Mouse (Mus musculus) limb, embryonic 14.5 days (tissue): ENCODE measurements at regions not wholly inside any gene's neighbourhood (a gene's known extent, or its start where the extent isn't known, plus 50 kb on each side); places are given as distances from the start of the nearest gene placed in this dataset.

Experiments used
- ATAC-seq: fragments of 200-750 bp; cut with Nextera tagmentation; 2 replicates; pipeline ENCODE4 v1.8.0; 2017; ENCODE audit warnings: low read depth, moderate number of reproducible peaks, moderate TSS enrichment; ENCODE audit not compliant: low FRiP score
- DNase-seq: peaks from one replicate; pipeline ENCODE4 v3.0.0-alpha.2; 2015; ENCODE audit warnings: low spot score
- H3K27ac ChIP-seq: fragments of 300-500 bp; sonication (generic); replicated peaks from 2 replicates; pipeline ENCODE4 v1.5.1; 2014; ENCODE audit warnings: low read depth, mild to moderate bottlenecking, low read length, moderate library complexity, mixed read lengths
- H3K27me3 ChIP-seq: fragments of 300-500 bp; sonication (generic); 2 replicates; pipeline ENCODE4 v1.6.1; 2014; ENCODE audit warnings: low read length, mixed read lengths; ENCODE audit not compliant: control insufficient read depth, insufficient read depth
- H3K36me3 ChIP-seq: fragments of 300-500 bp; sonication (generic); 2 replicates; pipeline ENCODE4 v1.6.1; 2014; ENCODE audit warnings: mild to moderate bottlenecking, low read length, moderate library complexity, mixed read lengths; ENCODE audit not compliant: control insufficient read depth, insufficient read depth
- H3K4me1 ChIP-seq: fragments of 300-500 bp; sonication (generic); 2 replicates; pipeline ENCODE4 v1.6.1; 2014; ENCODE audit warnings: antibody characterized with exemption, low read length, mixed read lengths; ENCODE audit not compliant: control insufficient read depth, insufficient read depth
- H3K4me2 ChIP-seq: fragments of 300-500 bp; sonication (generic); replicated peaks from 2 replicates; pipeline ENCODE4 v1.6.1; 2014; ENCODE audit warnings: low read depth, mild to moderate bottlenecking, low read length, moderate library complexity; ENCODE audit not compliant: severe bottlenecking
- H3K4me3 ChIP-seq: fragments of 300-500 bp; sonication (generic); replicated peaks from 2 replicates; pipeline ENCODE4 v1.5.1; 2014; ENCODE audit warnings: low read length
- H3K9ac ChIP-seq: fragments of 300-500 bp; sonication (generic); 2 replicates; pipeline ENCODE4 v1.6.1; 2014; ENCODE audit warnings: mild to moderate bottlenecking, low read depth, low read length, moderate library complexity; ENCODE audit not compliant: severe bottlenecking
- H3K9me3 ChIP-seq: fragments of 300-500 bp; sonication (generic); 2 replicates; pipeline ENCODE4 v1.6.1; 2016; ENCODE audit warnings: low read length; ENCODE audit not compliant: control insufficient read depth
- POLR2A ChIP-seq: fragments of 200-500 bp; IDR thresholded peaks from 2 replicates; pipeline ENCODE4 v1.8.0; 2012; ENCODE audit warnings: inconsistent platforms, mild to moderate bottlenecking, moderate library complexity, borderline replicate concordance; ENCODE audit not compliant: insufficient read depth, insufficient read length; ENCODE audit errors: extremely low read depth
- WGBS: fragments of 180-500 bp; shearing (Covaris S2); extraction: QIAGEN DNeasy Blood & Tissue Kit; methylation state at CpG from one replicate; pipeline ENCODE4 v1.1.7; 2014; 5-methylcytosine and 5-hydroxymethylcytosine counted together

- DNase-seq (no peak), ATAC-seq (no peak)
- WGBS, result 58% methylated on average over 4 of the region's 4 CpGs
- H3K36me3 ChIP-seq, result no peaks in the 10 kb centered on the region
- H3K9me3 ChIP-seq, result no peaks in the 10 kb centered on the region
- no peak overlapping the region for H3K9ac ChIP-seq
- H3K27ac ChIP-seq, result no peak overlapping the region
- no peak overlapping the region for H3K4me3 ChIP-seq
- no peaks in the 10 kb centered on the region for H3K4me1 ChIP-seq
- no peak overlapping the region for H3K4me2 ChIP-seq
- TF ChIP-seq POLR2A, result no peak
- no peaks in the 10 kb centered on the region for H3K27me3 ChIP-seq
These were observed 50.6 kb upstream of the Prr23a1 start for GRCm38 (mm10) chr9:98791709-98792108.

GRCm38 (mm10) chr9:98773651-98774185 lies 68.6 kb upstream of the Prr23a1 start:
- no peaks in the 10 kb centered on the region for H3K9me3 ChIP-seq
- 56% methylated on average over 5 of the region's 5 CpGs for WGBS
- H3K27me3 ChIP-seq, result no peaks in the 10 kb centered on the region
- H3K4me3 ChIP-seq, result no peak overlapping the region
- no peak for TF ChIP-seq POLR2A
- H3K9ac ChIP-seq, result no peak overlapping the region
- no peak overlapping the region for H3K27ac ChIP-seq
- H3K4me1 ChIP-seq, result no peaks in the 10 kb centered on the region
- no peaks in the 10 kb centered on the region for H3K36me3 ChIP-seq
- no peak for DNase-seq
- H3K4me2 ChIP-seq, result no peak overlapping the region
- ATAC-seq, result no peak

GRCm38 (mm10) chr9:98773212-98773611 lies 69.1 kb upstream of the Prr23a1 start:
- no peak overlapping the region for H3K27ac ChIP-seq
- H3K4me2 ChIP-seq, result no peak overlapping the region
- no peaks in the 10 kb centered on the region for H3K9me3 ChIP-seq
- DNase-seq, result no peak
- no peak for TF ChIP-seq POLR2A
- no peak overlapping the region for H3K4me3 ChIP-seq
- no peaks in the 10 kb centered on the region for H3K27me3 ChIP-seq
- ATAC-seq, result no peak
- WGBS, result 78% methylated on average over 11 of the region's 11 CpGs
- no peaks in the 10 kb centered on the region for H3K4me1 ChIP-seq
- no peak overlapping the region for H3K9ac ChIP-seq
- H3K36me3 ChIP-seq, result no peaks in the 10 kb centered on the region

GRCm38 (mm10) chr9:98754764-98755163 lies 87.5 kb upstream of the Prr23a1 start:
- WGBS, result 87% methylated on average over 4 of the region's 4 CpGs

GRCm38 (mm10) chr9:98753356-98753953 lies 88.8 kb upstream of the Prr23a1 start:
- Histone ChIP-seq H3K9me3 (no peaks in the 10 kb centered on the region), H3K4me3 (no peak overlapping the region), H3K36me3 (no peaks in the 10 kb centered on the region), H3K27ac (no peak overlapping the region), H3K27me3 (no peaks in the 10 kb centered on the region), H3K9ac (no peak overlapping the region), H3K4me2 (no peak overlapping the region), H3K4me1 (no peaks in the 10 kb centered on the region)
- no peak for TF ChIP-seq POLR2A
- WGBS, result 53% methylated on average over 6 of the region's 6 CpGs
- no peak for DNase-seq
- no peak for ATAC-seq

More at GRCm38 (mm10) chr9:98754764-98755163, 87.5 kb upstream of the Prr23a1 start:
- Histone ChIP-seq H3K4me3 (no peak overlapping the region), H3K27me3 (no peaks in the 10 kb centered on the region), H3K4me2 (no peak overlapping the region), H3K9me3 (no peaks in the 10 kb centered on the region), H3K27ac (no peak overlapping the region), H3K4me1 (no peaks in the 10 kb centered on the region), H3K36me3 (no peaks in the 10 kb centered on the region), H3K9ac (no peak overlapping the region)
- TF ChIP-seq POLR2A, result no peak
- DNase-seq (no peak), ATAC-seq (no peak)
